Comparison of ENCODE assay signal across 11 mouse cellular contexts in genomic region chr2:158306696-158307049, GRCm38 (mm10). TPM values are rescaled to one million over a fixed set of nuclear protein-coding genes. Genes with fewer than 3 reads are reported as not detected.
A peak's percentile ranks its signal among the peaks of the same experiment; 100 is the strongest.
DNase-seq lines count a peak whose midpoint lies in the region; ATAC-seq and TF ChIP-seq lines count a peak whose summit lies in the region.
"Had no signal": no experiment of that assay in that cellular context is flagged by ENCODE, and none has a peak within 500 bp of the region (broad histone marks: within the 10 kb centered on the region; RNA-seq: fewer than 3 reads in every experiment).

No protein-coding gene starts in this region.

- WGBS in forebrain, embryonic 10.5 days: 42% methylated on average over 6 of the region's 6 CpGs
- 53% methylated on average over 6 of the region's 6 CpGs for WGBS in forebrain, embryonic 15.5 days
- WGBS in kidney, postnatal 0 days: 21% methylated on average over 6 of the region's 6 CpGs
- WGBS in embryonic facial prominence, embryonic 15.5 days: 38% methylated on average over 6 of the region's 6 CpGs

- no peak overlapping the region for H3K4me2 ChIP-seq in forebrain, embryonic 15.5 days (replicated peaks)
- peak overlapping the region; percentile 44; the same call in 1 of the 2 replicates for H3K4me2 ChIP-seq in kidney, postnatal 0 days (ENCODE audit: low read length)
- H3K4me2 ChIP-seq in embryonic facial prominence, embryonic 15.5 days (replicated peaks): no peak overlapping the region

- no peak overlapping the region for H3K9ac ChIP-seq in forebrain, embryonic 15.5 days (replicated peaks)
- peak overlapping the region; percentile 33; the same call in 1 of the 2 replicates for H3K9ac ChIP-seq in kidney, postnatal 0 days (ENCODE audit: low read depth, low read length)
- H3K9ac ChIP-seq in embryonic facial prominence, embryonic 15.5 days: no peak overlapping the region

- no peaks in the 10 kb centered on the region for H3K9me3 ChIP-seq in forebrain, embryonic 10.5 days
- H3K9me3 ChIP-seq in forebrain, embryonic 15.5 days: no peaks in the 10 kb centered on the region
- H3K9me3 ChIP-seq in kidney, postnatal 0 days (replicated peaks; ENCODE audit: low read length): no peaks in the 10 kb centered on the region
- H3K9me3 ChIP-seq in embryonic facial prominence, embryonic 15.5 days (replicated peaks): no peaks in the 10 kb centered on the region

- H3K36me3 ChIP-seq in forebrain, embryonic 10.5 days (replicated peaks): no peaks in the 10 kb centered on the region
- H3K36me3 ChIP-seq in forebrain, embryonic 15.5 days: no peaks in the 10 kb centered on the region
- H3K36me3 ChIP-seq in kidney, postnatal 0 days (ENCODE audit: insufficient read depth, low read length): no peaks in the 10 kb centered on the region
- H3K36me3 ChIP-seq in embryonic facial prominence, embryonic 15.5 days: no peaks in the 10 kb centered on the region

- H3K27me3 ChIP-seq in forebrain, embryonic 10.5 days (ENCODE audit: poor library complexity, severe bottlenecking): no peaks in the 10 kb centered on the region
- H3K27me3 ChIP-seq in forebrain, embryonic 15.5 days: no peaks in the 10 kb centered on the region
- no peaks in the 10 kb centered on the region for H3K27me3 ChIP-seq in kidney, postnatal 0 days (ENCODE audit: insufficient read depth, low read length)
- H3K27me3 ChIP-seq in embryonic facial prominence, embryonic 15.5 days: no peaks in the 10 kb centered on the region

- no peak for ATAC-seq in forebrain, embryonic 15.5 days (replicated peaks)
- ATAC-seq in kidney, postnatal 0 days (replicated peaks; ENCODE audit: low FRiP score, low read depth): peak; percentile 57; the same call in 1 of the 2 replicates
- ATAC-seq in embryonic facial prominence, embryonic 15.5 days (ENCODE audit: insufficient number of reproducible peaks, low FRiP score, low TSS enrichment, low read depth): peak; percentile 35
- peak; percentile 22 for ATAC-seq in megakaryocyte, adult 5-6 weeks (ENCODE audit: poor library complexity, severe bottlenecking)

- no peak for TF ChIP-seq CTCF in kidney, postnatal 0 days (IDR thresholded peaks at IDR 0.05; ENCODE audit: low read depth)

- H3K27ac ChIP-seq in forebrain, embryonic 10.5 days: peak overlapping the region; percentile 74
- H3K27ac ChIP-seq in forebrain, embryonic 15.5 days (replicated peaks): no peak overlapping the region
- peak overlapping the region; percentile 76 for H3K27ac ChIP-seq in kidney, postnatal 0 days
- H3K27ac ChIP-seq in embryonic facial prominence, embryonic 15.5 days (replicated peaks): 0 out of 2 replicates have a peak overlapping the region, but pooled peaks have one; percentile 23

- H3K4me1 ChIP-seq in forebrain, embryonic 10.5 days: peaks cover 13% of the 10 kb centered on the region
- H3K4me1 ChIP-seq in forebrain, embryonic 15.5 days: no peaks in the 10 kb centered on the region
- peaks cover 6% of the 10 kb centered on the region for H3K4me1 ChIP-seq in kidney, postnatal 0 days (replicated peaks; ENCODE audit: insufficient read depth, low read length)
- peaks cover 11% of the 10 kb centered on the region; the same call in 1 of the 2 replicates for H3K4me1 ChIP-seq in embryonic facial prominence, embryonic 15.5 days

- H3K4me3 ChIP-seq in forebrain, embryonic 10.5 days: no peak overlapping the region
- no peak overlapping the region for H3K4me3 ChIP-seq in forebrain, embryonic 15.5 days
- peak overlapping the region; percentile 18; the same call in 1 of the 2 replicates for H3K4me3 ChIP-seq in kidney, postnatal 0 days (replicated peaks; ENCODE audit: low read depth, low read length)
- H3K4me3 ChIP-seq in embryonic facial prominence, embryonic 15.5 days (replicated peaks): no peak overlapping the region
- H3K4me3 ChIP-seq: myocyte had no signal

- DNase-seq in forebrain, embryonic 10.5 days (ENCODE audit: extremely low spot score, low spot score): no peak
- DNase-seq in kidney, postnatal 0 days (ENCODE audit: low spot score): no peak
- no peak for DNase-seq in kidney, adult 11 months
- DNase-seq in embryo, embryonic 9.5 days (ENCODE audit: extremely low spot score): no peak
- DNase-seq in spleen, postnatal 36 days (ENCODE audit: low spot score in 2 of 2): no peak
- DNase-seq: spleen, adult 18-20 months had no signal

RNA-seq across cellular contexts. Expression of gene Lbp, which starts 0.4 kb away (rescaled TPM):
- polyA plus RNA-seq in forebrain, embryonic 10.5 days (2016; fragmentation: Nextera tagmentation; extraction: Ambion mirVana): 1.9 and 2.0 TPM in 2 replicates
- 2.4 and 2.7 TPM in 2 replicates for polyA plus RNA-seq in forebrain, embryonic 15.5 days (2015; fragmentation: Nextera tagmentation; extraction: Ambion mirVana)
- polyA plus RNA-seq in kidney, postnatal 0 days (2015; fragmentation: Nextera tagmentation; extraction: Ambion mirVana): 32.1 and 34.6 TPM in 2 replicates
- polyA plus RNA-seq in embryonic facial prominence, embryonic 15.5 days (2015; fragmentation: Nextera tagmentation; extraction: Ambion mirVana): 6.5 and 7.4 TPM in 2 replicates
- total RNA-seq in megakaryocyte, adult 5-6 weeks (2015): 31.2 and 40.4 TPM in 2 replicates
- 80.4 and 95.8 TPM in 2 replicates for total RNA-seq in megakaryocyte, adult 5-6 weeks (2017)

RNA-seq across cellular contexts. Expression of gene Bpi, which starts 48.8 kb away (rescaled TPM):
- polyA plus RNA-seq in forebrain, embryonic 10.5 days (2016; fragmentation: Nextera tagmentation; extraction: Ambion mirVana): not detected in 2 replicates
- polyA plus RNA-seq in forebrain, embryonic 15.5 days (2015; fragmentation: Nextera tagmentation; extraction: Ambion mirVana): not detected in 2 replicates
- 0.08 and 0.12 TPM in 2 replicates for polyA plus RNA-seq in kidney, postnatal 0 days (2015; fragmentation: Nextera tagmentation; extraction: Ambion mirVana)
- not detected in 2 replicates for polyA plus RNA-seq in embryonic facial prominence, embryonic 15.5 days (2015; fragmentation: Nextera tagmentation; extraction: Ambion mirVana)
- not detected in 2 replicates for total RNA-seq in megakaryocyte, adult 5-6 weeks (2015)
- 0.08 TPM in 1 of 2 replicates, not detected in the other for total RNA-seq in megakaryocyte, adult 5-6 weeks (2017)
- total RNA-seq: left cerebral cortex, postnatal 10 days had no signal
- polyA plus RNA-seq: myocyte had no signal
